Mouse (Mus musculus) cerebellum, postnatal 14 days (tissue): ENCODE measurements around the gene 4922502D21Rik.
A peak's percentile ranks its signal among the peaks of the same experiment; 100 is the strongest.
"Not testable (repeated sequence)": the region's sequence is repeated elsewhere in the genome, so short reads cannot be mapped to it uniquely, and the experiment has no call there.

Experiments
- DNase-seq, 2 experiments: peaks; one replicate each; pipeline ENCODE4 v3.0.0; 2021; ENCODE audit warnings: mixed read lengths in 2 of 2

4922502D21Rik gene

DNA sequence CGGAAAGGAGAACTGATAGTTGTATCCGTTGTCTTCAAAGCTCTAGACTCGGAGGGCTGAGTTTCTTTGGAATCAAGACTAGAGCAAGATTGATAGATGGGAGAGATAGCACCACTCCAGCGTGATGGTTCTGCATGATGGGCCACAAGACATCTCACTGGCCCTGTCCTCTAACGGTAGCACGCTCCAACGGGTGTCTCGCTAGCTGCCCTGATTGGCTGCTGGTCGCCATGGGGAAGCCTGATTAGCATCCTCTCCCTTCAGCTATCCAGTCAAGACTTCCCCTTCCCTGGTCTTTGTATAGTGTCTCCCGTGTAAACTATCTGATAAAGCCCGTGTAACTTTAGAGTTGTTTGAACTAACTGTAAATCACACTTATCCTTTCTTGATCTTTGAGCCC lies at the start of gene 4922502D21Rik:
Gene 4922502D21Rik (minus strand): TSS at position 187 of the 400 bp plus-strand sequence.
- no peak for DNase-seq

DNA sequence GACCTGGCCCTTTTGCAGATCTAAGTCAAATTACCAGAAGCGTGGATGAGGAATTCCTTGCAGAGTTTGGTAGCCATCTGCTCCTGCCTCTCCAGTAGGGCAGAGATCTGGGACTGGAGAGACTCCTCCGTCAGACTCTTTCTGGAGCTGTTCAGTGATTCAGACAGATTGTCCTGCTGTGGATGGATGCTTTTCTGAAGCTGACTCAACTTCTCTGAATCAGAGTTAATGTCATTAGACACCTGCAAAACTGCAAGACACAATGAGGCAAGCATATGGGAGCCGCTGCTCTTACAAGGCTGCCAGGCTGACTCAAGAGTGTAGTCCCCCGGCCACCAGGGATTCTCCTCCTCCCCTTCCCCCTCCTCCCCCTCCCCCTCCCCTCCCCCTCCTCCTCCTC lies 48.9 kb upstream of the 4922502D21Rik start:
- DNase-seq, result peak in 1 of 2 experiments; percentile 4

GRCm38 (mm10) chr6:129374937-129375471 lies 43.4 kb upstream of the 4922502D21Rik start:
- no peak for DNase-seq

GRCm38 (mm10) chr6:129369374-129370132 lies 38.0 kb upstream of the 4922502D21Rik start:
- no peak for DNase-seq

DNA sequence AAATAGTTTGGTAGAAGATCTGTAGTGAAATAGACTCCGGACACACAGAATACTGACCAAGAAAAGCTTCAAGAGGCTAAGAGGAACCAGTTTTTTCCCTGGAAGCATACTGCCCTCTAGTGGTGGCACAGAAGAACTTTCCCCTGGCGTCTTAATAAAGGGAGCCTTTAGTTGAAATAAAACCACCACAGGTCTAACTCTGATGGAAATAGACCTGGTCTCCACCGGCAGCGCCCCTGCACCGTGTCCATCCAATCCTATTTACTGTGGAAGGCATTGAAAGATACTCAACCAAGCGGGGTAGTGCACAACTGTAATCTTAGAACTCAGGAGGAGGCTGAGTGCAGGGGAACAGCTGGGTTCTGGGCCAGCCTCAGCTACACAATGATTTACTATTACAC lies 34.4 kb upstream of the 4922502D21Rik start:
- DNase-seq, result peak; percentile 63 to 66

GRCm38 (mm10) chr6:129363942-129364341 lies 32.3 kb upstream of the 4922502D21Rik start:
- DNase-seq, result no peak

DNA sequence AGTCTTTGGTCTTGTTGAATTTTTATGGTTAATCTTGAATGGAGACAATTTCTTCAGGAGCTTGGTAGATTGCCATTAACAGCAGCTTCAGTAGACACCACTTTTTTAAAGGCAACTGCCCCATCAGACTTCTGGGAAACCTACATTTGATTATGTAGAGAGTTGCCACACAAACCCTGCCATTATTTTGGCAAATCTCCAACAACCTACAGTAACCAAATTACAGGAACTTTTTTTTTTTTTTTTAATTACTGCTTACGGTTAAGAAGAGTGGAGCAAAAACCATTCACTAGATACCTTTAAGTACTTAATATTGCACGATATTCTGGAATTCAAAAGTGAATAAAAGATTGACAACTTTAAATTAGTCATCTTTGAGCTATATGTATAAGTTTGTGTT lies 27.9 kb upstream of the 4922502D21Rik start:
- no peak for DNase-seq

GRCm38 (mm10) chr6:129356430-129356829 lies 24.8 kb upstream of the 4922502D21Rik start:
- DNase-seq, result no peak

GRCm38 (mm10) chr6:129355774-129356173 lies 24.2 kb upstream of the 4922502D21Rik start:
- DNase-seq, result no peak

- DNase-seq, result no peak
Observed at GRCm38 (mm10) chr6:129351091-129351490, 19.5 kb upstream of the 4922502D21Rik start.

DNA sequence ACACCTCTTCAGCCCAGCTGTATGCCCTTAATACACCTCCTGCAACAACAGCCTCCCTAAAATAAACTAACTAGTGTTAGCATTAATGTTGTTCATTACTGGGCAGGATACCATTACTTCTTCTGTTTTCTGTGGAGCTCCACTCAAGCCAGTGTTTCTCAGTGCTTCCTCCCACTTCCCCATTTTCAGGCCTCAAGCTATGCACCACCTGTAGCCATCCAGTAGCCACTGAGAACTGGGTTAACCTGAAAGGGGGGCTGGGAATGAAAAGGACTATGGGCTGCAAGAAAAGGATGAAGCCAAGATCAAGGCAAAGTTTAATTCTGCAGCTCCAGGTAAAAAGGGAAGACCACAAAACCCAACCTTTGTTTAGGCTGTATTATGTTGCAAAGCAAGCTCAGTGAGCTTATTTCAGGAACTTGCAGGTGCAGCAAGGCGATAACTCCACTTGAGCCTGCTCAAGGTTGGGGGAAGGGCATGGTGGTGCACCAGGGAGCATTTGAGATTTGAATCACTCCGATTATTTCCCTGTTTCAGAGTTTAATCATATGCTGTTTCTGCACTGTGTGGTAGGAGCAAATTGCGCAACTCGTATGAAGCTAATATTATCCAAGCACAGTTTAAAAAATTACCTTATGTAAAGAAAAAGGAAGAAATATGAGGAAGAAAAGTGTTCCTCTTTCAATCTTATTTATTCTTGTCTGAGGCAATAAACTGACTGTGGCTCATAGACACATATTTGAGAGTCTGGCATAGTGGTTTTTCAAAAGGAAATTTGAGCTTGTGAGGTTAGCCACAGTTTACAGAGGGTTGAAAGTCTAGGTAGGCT lies 18.1 kb upstream of the 4922502D21Rik start:
- no peak for DNase-seq

DNA sequence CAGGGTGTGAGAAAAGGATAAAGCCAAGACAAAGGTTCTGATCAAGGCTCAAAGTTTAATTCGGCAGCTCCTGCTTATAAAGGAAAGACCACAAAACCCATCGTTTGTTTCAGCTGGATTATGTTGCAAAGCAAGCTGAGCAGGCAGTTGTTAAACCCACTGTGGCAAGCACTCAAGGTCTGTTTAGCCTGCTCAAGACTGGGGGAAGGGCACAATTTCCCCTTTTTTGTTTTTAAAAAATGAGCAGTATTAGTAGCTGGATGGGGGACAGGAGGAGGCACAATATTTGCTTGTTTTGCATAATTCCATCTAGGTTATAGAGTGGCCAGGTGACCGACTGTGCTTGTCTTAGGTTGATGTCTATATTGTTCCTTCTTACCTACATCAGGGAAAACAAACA lies 12.8 kb upstream of the 4922502D21Rik start:
- no peak for DNase-seq

DNA sequence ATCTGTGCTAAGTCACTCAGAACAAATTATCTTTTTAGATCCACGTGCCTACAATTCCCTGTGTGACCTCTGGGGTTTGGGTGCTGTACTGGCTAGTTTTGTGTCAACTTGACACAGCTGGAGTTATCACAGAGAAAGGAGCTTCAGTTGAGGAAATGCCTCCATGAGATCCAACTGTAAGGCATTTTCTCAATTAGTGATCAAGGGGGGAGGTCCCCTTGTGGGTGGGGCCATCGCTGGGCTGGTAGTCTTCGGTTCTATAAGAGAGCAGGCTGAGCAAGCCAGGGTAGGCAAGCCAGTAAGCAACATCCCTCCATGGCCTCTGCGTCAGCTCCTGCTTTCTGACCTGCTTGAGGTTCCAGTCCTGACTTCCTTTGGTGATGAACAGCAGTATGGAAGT lies 10.8 kb upstream of the 4922502D21Rik start, which contains the start of gene Clec12a:
Gene Clec12a (plus strand): TSS at position 301 of the 400 bp plus-strand sequence.
- DNase-seq, result not testable (repeated sequence)

DNA sequence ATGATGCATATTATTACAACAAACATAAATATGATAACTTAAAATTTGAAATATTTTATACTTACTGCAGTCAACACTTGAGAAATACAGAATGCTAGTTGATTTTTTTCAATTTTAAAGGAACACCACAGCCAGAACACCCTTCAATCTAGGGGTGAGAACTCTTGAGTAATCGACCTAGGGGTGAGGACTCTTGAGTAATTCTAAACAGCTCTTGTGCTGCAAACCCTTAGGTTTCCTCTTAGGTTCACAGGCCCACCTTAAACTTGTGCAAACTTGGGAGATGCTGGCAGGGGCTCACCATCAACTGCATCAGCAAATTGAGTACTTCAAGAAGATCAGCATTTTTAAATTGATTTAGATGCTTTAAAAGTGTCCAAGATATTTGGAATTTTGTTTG lies 6.2 kb upstream of the 4922502D21Rik start:
- DNase-seq, result no peak

- DNase-seq, result peak; percentile 64 to 67
Observed at GRCm38 (mm10) chr6:129333674-129334078, 2.1 kb upstream of the 4922502D21Rik start.

DNA sequence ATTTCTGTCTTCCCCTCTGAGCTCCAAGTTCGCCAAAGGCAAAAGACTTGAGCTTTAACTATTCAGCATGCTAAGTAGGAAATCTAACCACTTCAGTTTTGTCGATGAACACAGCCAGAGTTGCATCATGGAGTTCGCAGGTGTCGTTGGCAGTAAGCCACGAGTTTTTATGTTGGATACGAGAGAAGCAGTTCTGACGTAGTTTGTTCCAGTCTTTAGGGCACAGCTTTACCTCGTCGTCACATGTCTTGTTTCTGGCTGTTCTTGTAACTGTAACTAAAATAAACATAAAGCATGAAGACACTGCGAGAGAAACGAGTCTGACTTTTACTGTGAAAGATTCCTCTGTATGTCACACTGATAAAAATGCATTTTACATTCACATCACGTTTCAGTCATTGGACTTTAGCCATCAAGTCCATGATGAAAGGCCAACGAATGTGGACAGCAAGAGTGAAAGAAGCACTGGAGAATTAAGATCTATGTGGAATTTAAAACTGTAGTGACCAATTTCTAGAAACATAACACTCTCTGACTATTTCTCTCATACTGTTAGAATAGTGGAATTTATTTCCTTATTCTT lies 4.9 kb downstream of the 4922502D21Rik start:
- DNase-seq, result peak; percentile 22 to 30

- DNase-seq, result no peak
Observed at GRCm38 (mm10) chr6:129326016-129326415, 5.6 kb downstream of the 4922502D21Rik start.

- DNase-seq, result no peak
Observed at GRCm38 (mm10) chr6:129319331-129319730, 12.3 kb downstream of the 4922502D21Rik start.

DNA sequence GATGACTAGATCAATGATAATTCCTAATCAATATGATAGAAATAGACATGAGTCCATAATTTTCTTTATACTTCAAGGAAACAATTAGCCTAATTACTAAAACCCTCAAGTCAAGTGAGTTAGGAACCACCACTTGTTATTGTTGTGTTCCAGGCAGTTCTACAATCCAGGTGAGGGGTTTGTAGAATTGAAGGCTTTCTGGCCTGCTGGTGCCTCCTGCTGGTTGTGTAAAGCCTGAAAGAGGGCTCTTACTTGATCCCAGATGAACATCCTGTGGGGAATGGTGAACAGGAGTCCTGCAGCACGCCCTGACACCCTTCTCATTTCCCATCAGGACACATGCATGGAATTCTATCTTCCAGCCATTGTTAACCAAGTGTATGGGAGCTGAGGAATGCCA lies 13.2 kb downstream of the 4922502D21Rik start:
- DNase-seq, result no peak

DNA sequence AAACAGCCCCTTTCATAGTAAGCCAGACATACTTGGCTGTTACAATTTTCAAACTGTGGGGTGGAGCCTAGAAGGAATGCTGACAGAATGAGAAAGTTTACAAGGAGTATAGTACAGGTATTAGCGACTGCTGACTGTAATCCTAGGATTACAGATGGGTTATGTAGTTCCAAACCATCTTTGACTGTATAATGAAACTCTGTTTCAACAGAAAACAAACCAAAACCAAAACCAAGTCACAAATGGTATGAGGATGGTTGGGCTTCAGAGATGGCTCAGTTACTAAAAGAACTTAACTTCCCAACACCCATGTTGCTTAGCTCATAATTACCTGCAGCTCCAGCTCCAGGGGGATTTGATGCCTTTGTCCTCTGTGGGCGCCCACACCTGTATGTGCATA lies 15.1 kb downstream of the 4922502D21Rik start:
- DNase-seq, result no peak

DNA sequence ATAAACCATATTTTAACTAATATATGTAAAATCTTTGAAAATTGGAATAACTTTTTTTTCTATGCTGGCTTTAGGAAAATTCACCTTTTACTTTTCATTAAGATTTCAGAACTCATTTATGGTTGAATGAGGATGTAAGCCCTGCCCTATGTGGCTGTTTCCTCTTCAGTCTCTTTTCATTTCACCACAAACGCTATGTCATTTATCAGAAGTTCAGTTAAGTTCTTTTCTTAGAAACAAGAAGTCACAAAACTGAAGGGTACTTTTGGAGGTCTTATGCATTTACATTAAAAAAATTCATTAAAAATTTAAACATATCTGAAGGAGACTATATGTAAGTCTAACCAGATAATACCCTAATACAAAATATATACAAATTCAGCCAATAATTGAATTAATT lies 15.9 kb downstream of the 4922502D21Rik start:
- no peak for DNase-seq

DNA sequence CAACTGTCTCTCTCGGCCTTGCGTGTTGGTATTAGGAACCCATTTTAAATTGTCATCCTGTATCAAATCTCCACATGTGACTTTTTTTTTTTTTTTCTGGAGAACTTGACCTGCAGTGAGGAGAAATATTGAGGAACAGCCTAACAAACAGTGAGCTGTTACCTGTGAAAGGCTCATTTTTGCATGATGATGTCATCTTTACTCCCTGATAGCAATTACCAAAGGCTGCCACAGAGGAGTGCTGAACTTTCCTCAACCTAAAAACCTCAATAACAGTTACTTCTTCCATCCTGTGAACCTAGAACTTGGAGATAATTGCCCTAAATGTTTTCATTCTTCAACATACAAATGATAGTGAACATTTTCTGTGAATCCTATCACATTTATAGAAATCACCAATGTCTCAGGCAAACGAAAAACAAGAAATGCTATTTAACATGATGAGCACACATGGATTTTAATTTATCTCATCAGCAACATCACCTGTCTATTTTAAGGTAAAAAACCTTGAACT lies 16.9 kb downstream of the 4922502D21Rik start:
- DNase-seq, result no peak

GRCm38 (mm10) chr6:129312499-129312898 lies 19.1 kb downstream of the 4922502D21Rik start:
- no peak for DNase-seq
